Mouse (Mus musculus) liver, postnatal 0 days (tissue): Measurements from ENCODE around the gene Ate1.

Source experiments
- CTCF ChIP-seq: sonication (generic); IDR thresholded peaks from 2 replicates; pipeline ENCODE4 v1.5.1; 2016; ENCODE audit warnings: antibody characterized with exemption, low read depth
- EP300 ChIP-seq: IDR thresholded peaks from 2 replicates; pipeline ENCODE4 v1.6.1; 2016; ENCODE audit warnings: antibody characterized with exemption, low read depth, mild to moderate bottlenecking

DNA sequence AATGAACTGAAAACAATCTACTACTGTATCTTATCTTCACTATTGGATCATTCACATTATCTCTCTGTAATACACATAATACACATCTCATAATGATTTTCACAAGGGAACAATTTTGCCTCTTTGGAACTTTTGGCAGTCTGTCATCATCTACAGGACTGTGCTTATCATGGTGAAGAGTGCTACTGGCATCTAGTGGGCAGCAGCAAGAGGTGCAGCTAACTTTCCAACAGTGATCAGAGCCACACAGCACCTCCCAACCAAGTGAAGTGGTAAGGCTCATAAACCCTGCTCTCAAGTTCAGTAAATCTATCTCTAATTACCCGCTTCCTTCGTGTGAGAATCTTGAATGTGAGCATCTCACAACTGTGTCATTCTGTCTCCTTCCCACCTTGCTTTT, 44.2 kb downstream of the Ate1 start:
- TF ChIP-seq CTCF (peak; percentile 91), EP300 (no peak)
